Comparison of ENCODE assay signal across 8 mouse cellular contexts in the genomic region with DNA sequence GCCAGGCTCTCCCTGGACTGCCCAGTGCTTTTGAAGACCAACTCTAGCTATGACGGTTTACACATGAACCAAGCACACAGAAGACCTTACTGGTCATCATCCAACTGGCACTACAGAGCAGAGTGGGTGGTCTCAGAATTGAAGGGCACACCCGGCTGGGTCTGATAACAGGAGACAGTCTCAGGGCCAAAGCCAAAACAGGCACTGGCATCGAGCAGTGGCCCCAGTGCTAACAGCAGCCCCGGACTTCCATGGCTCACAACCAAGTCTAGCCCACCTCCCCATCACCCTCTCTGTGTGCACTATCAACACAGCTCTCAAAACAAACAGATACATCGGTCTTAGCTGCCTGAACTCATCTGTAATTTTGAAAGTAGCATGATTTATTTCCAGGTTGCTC. TPM values are rescaled to one million over a fixed set of nuclear protein-coding genes. Genes with fewer than 3 reads are reported as not detected.
DNase-seq lines count a peak whose midpoint lies in the region; ATAC-seq and TF ChIP-seq lines count a peak whose summit lies in the region.

No protein-coding gene starts in this region.

- peak overlapping the region; percentile 79 for H3K4me2 ChIP-seq in liver, embryonic 13.5 days

- peak; percentile 44 for DNase-seq in cerebellum, adult 9-10 months
- no peak for DNase-seq in cerebellum, adult 11-12 months
- no peak for DNase-seq in thymus, adult 2 months
- no peak for DNase-seq in thymus, postnatal 25 days
- DNase-seq in liver, embryonic 13.5 days: no peak
- DNase-seq in natural killer cell, adult 2 months (ENCODE audit: low spot score in 2 of 2): no peak

- H3K36me3 ChIP-seq in thymus, adult 2 months (ENCODE audit: control insufficient read depth, insufficient read depth, low read length): no peaks in the 10 kb centered on the region
- peaks cover 44% of the 10 kb centered on the region for H3K36me3 ChIP-seq in liver, embryonic 13.5 days

- 34% methylated on average over 5 of the region's 5 CpGs for WGBS in thymus, adult 2 months
- 11% methylated on average over 5 of the region's 5 CpGs for WGBS in liver, embryonic 13.5 days (ENCODE audit: insufficient replicate concordance)

- no peak overlapping the region for H3K27ac ChIP-seq in thymus, adult 2 months (ENCODE audit: control insufficient read depth, insufficient read depth, low read length)
- H3K27ac ChIP-seq in liver, embryonic 13.5 days: peak overlapping the region; percentile 82

- peak overlapping the region; percentile 94 for H3K9ac ChIP-seq in liver, embryonic 13.5 days

- peaks cover 28% of the 10 kb centered on the region for H3K4me1 ChIP-seq in thymus, adult 2 months (replicated peaks; ENCODE audit: control insufficient read depth, insufficient read depth, low read length)
- peaks cover 85% of the 10 kb centered on the region for H3K4me1 ChIP-seq in liver, embryonic 13.5 days (replicated peaks)

- no peaks in the 10 kb centered on the region for H3K27me3 ChIP-seq in thymus, adult 2 months (ENCODE audit: control insufficient read depth, insufficient read depth, low read length)
- no peaks in the 10 kb centered on the region for H3K27me3 ChIP-seq in liver, embryonic 13.5 days

- H3K9me3 ChIP-seq in liver, embryonic 13.5 days (replicated peaks): no peaks in the 10 kb centered on the region

- no peak for TF ChIP-seq POLR2A in thymus, adult 2 months (IDR thresholded peaks at IDR 0.05; ENCODE audit: control insufficient read depth, extremely low read depth, insufficient read depth, low read length, poor library complexity)

- H3K4me3 ChIP-seq in thymus, adult 2 months (ENCODE audit: control insufficient read depth, insufficient read depth, low read length): peak overlapping the region; percentile 13; the same call in 1 of the 2 replicates
- H3K4me3 ChIP-seq in liver, embryonic 13.5 days (replicated peaks): peak overlapping the region; percentile 96

- ATAC-seq in liver, embryonic 13.5 days (ENCODE audit: low read depth): no peak
- no peak for ATAC-seq in megakaryocyte progenitor cell, adult 5-6 weeks (replicated peaks; ENCODE audit: poor library complexity)
- ATAC-seq in frontal cortex, adult (ENCODE audit: low TSS enrichment): no peak

- no peak for TF ChIP-seq CTCF in thymus, adult 2 months (IDR thresholded peaks at IDR 0.05; ENCODE audit: borderline replicate concordance, control insufficient read depth, extremely low read depth, insufficient read depth, low read length, poor library complexity)

RNA-seq across cellular contexts. Expression of a gene that starts 1.6 kb away (rescaled TPM):
- 45.9 and 66.8 TPM in 2 replicates for polyA plus RNA-seq in thymus, adult 2 months (2012; rRNA removed)
- 32.2 and 37.5 TPM in 2 replicates for polyA plus RNA-seq in liver, embryonic 13.5 days (2015; fragmentation: Nextera tagmentation; extraction: Ambion mirVana)
- total RNA-seq in megakaryocyte progenitor cell, adult 5-6 weeks (2015): 46.4 and 57.5 TPM in 2 replicates
- total RNA-seq in megakaryocyte progenitor cell, adult 5-6 weeks (2017): 25.8 and 31.7 TPM in 2 replicates

RNA-seq across cellular contexts. Expression of a gene that starts 38.8 kb away (rescaled TPM):
- polyA plus RNA-seq in thymus, adult 2 months (2012; rRNA removed): 0.75 TPM in 1 of 2 replicates, not detected in the other
- 0.88 and 1.1 TPM in 2 replicates for polyA plus RNA-seq in liver, embryonic 13.5 days (2015; fragmentation: Nextera tagmentation; extraction: Ambion mirVana)
- not detected in 2 replicates for total RNA-seq in megakaryocyte progenitor cell, adult 5-6 weeks (2015)
- not detected in 2 replicates for total RNA-seq in megakaryocyte progenitor cell, adult 5-6 weeks (2017)

RNA-seq across cellular contexts. Expression of a gene that starts 43.7 kb away (rescaled TPM):
- polyA plus RNA-seq in thymus, adult 2 months (2012; rRNA removed): 151 and 153 TPM in 2 replicates
- polyA plus RNA-seq in liver, embryonic 13.5 days (2015; fragmentation: Nextera tagmentation; extraction: Ambion mirVana): 14.5 and 18.1 TPM in 2 replicates
- total RNA-seq in megakaryocyte progenitor cell, adult 5-6 weeks (2015): 7.5 and 9.0 TPM in 2 replicates
- 21.8 and 41.2 TPM in 2 replicates for total RNA-seq in megakaryocyte progenitor cell, adult 5-6 weeks (2017)
